Mouse (Mus musculus): ENCODE data around the gene Defb48. TPM values are rescaled to one million over a fixed set of nuclear protein-coding genes. Genes with fewer than 3 reads are reported as not detected.

Defb48 gene
- total RNA-seq, 2 experiments from 2014 or later = not detected

GRCm38 (mm10) chr14:62928101-62928541 lies 56.2 kb downstream of the Defb48 start:
- no peak for DNase-seq

Other genes with a start within 250 kb of the Defb48 start
- gene Ints6, start 223.3 kb downstream of the Defb48 start, total RNA-seq (2021) = 10 to 100 TPM; 38.5 to 50.5 TPM
- 10 to 100 TPM; 25.5 to 29.0 TPM for gene Wdfy2, start 146.8 kb downstream of the Defb48 start, total RNA-seq (2021)
- gene Defb47, start 13.6 kb upstream of the Defb48 start, total RNA-seq (2021) = not detected
- gene Defb43, start 27.3 kb upstream of the Defb48 start, total RNA-seq (2021) = not detected
- 1 to 10 TPM; 1.9 to 3.9 TPM for gene Defb42, start 62.5 kb upstream of the Defb48 start, total RNA-seq (2021)
- not detected for gene Defb30, start 65.5 kb upstream of the Defb48 start, total RNA-seq (2021)

Measured in adrenal gland, postnatal 10 days (tissue).